Mouse (Mus musculus) kidney, postnatal 14 days (tissue): ENCODE measurements around the gene Fam173a.
A peak's percentile ranks its signal among the peaks of the same experiment; 100 is the strongest.

Experiments
- DNase-seq: peaks from one replicate; pipeline ENCODE4 v3.0.0; 2022; ENCODE audit warnings: mixed read lengths

Gene Fam173a

GRCm38 (mm10) chr17:25795609-25796092, 3.0 kb upstream of the Fam173a start, which contains the start of gene AC134908.4:
AC134908.4 (minus strand) TSS chr17:25795659.
- peak; percentile 80 for DNase-seq

GRCm38 (mm10) chr17:25794998-25795397, 2.3 kb upstream of the Fam173a start:
- no peak for DNase-seq

- no peak for DNase-seq
Measured at GRCm38 (mm10) chr17:25794197-25794596, 1.5 kb upstream of the Fam173a start.

- DNase-seq, result peak; percentile 88
Measured at GRCm38 (mm10) chr17:25791843-25792527, 716 bp downstream of the Fam173a start.

- DNase-seq, result no peak
Measured at GRCm38 (mm10) chr17:25791320-25791842, 1.3 kb downstream of the Fam173a start.

GRCm38 (mm10) chr17:25786781-25787504, 5.8 kb downstream of the Fam173a start:
- no peak for DNase-seq

- DNase-seq, result no peak
Measured at GRCm38 (mm10) chr17:25786280-25786679, 6.4 kb downstream of the Fam173a start, which contains the start of gene Ccdc78. Ccdc78 (plus strand) TSS chr17:25786580.

GRCm38 (mm10) chr17:25785281-25785745, 7.4 kb downstream of the Fam173a start, which contains the start of gene Haghl:
Haghl (minus strand) TSS chr17:25785673.
- peak; percentile 98 for DNase-seq

- no peak for DNase-seq
Measured at GRCm38 (mm10) chr17:25783861-25784574, 8.7 kb downstream of the Fam173a start.

GRCm38 (mm10) chr17:25783086-25783485, 9.6 kb downstream of the Fam173a start:
- no peak for DNase-seq

- DNase-seq, result no peak
Measured at GRCm38 (mm10) chr17:25781339-25781738, 11.4 kb downstream of the Fam173a start.

GRCm38 (mm10) chr17:25777948-25778347, 14.8 kb downstream of the Fam173a start:
- no peak for DNase-seq

GRCm38 (mm10) chr17:25775318-25776062, 17.2 kb downstream of the Fam173a start:
- DNase-seq, result peak; percentile 50

- peak; percentile 97 for DNase-seq
Measured at GRCm38 (mm10) chr17:25773549-25774120, 19.1 kb downstream of the Fam173a start, which contains the start of gene Narfl. Narfl (plus strand) TSS chr17:25773776.

GRCm38 (mm10) chr17:25769331-25769730, 23.4 kb downstream of the Fam173a start:
- DNase-seq, result no peak

GRCm38 (mm10) chr17:25765886-25766285, 26.8 kb downstream of the Fam173a start:
- DNase-seq, result no peak

- DNase-seq, result no peak
Measured at GRCm38 (mm10) chr17:25762591-25762990, 30.1 kb downstream of the Fam173a start.

- peak; percentile 30 for DNase-seq
Measured at GRCm38 (mm10) chr17:25761561-25761970, 31.1 kb downstream of the Fam173a start.

- DNase-seq, result no peak
Measured at GRCm38 (mm10) chr17:25760148-25760547, 32.6 kb downstream of the Fam173a start.

- DNase-seq, result no peak
Measured at GRCm38 (mm10) chr17:25757691-25758090, 35.0 kb downstream of the Fam173a start.
